Mouse (Mus musculus): Measurements from ENCODE around the gene Olfr11. TPM values are rescaled to one million over a fixed set of nuclear protein-coding genes. Genes with fewer than 3 reads are reported as not detected.

Olfr11 gene
- polyA plus RNA-seq (2015; fragmentation: Nextera tagmentation; extraction: Ambion mirVana): not detected in 2 replicates

GRCm38 (mm10) chr13:21642418-21642817 is at the start of gene Olfr11:
Gene Olfr11 (minus strand): TSS chr13:21642518.
- 85% methylated on average over 2 of the region's 2 CpGs for WGBS
- Histone ChIP-seq H3K27ac (replicated peaks) (no peak within 1 kb of the TSS), H3K4me1 (replicated peaks; ENCODE audit: control insufficient read depth, insufficient read depth) (no peaks in the 10 kb centered on the region), H3K27me3 (ENCODE audit: control insufficient read depth, insufficient read depth, low read length) (no peaks in the 10 kb centered on the region), H3K36me3 (ENCODE audit: control insufficient read depth, insufficient read depth, low read length) (no peaks in the 10 kb centered on the region), H3K4me2 (replicated peaks; ENCODE audit: low read depth) (no peak within 1 kb of the TSS), H3K4me3 (ENCODE audit: low read depth, low read length) (no peak within 1 kb of the TSS), H3K9me3 (ENCODE audit: control insufficient read depth, low read length) (no peaks in the 10 kb centered on the region), H3K9ac (ENCODE audit: low read length) (no peak within 1 kb of the TSS)
- DNase-seq (ENCODE audit: low spot score) (no peak), ATAC-seq (ENCODE audit: low FRiP score, low TSS enrichment) (no peak)
- TF ChIP-seq EP300 (optimal IDR thresholded peaks at IDR 0.05): no peak
- TF ChIP-seq CTCF (IDR thresholded peaks at IDR 0.05; ENCODE audit: low read depth): no peak

DNA sequence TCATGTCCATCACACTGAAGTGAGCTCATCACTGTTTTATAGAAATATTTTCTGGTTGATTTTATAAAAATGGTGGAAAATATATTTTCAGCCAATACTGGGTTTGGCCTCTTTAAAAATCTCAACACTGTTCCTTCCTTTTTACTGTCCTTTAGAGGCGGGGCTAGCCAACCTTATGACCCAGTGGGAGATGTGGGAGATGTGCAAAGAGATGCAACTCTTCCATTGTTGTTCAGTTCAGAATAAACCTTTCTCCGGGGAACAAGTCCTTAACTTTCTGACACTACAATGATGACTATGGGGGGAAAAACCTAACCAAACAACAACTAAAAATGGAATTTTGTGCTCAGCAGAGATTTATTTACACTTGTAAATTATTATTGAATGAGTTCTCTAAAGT is 35.0 kb upstream of the Olfr11 start, which contains the start of gene Olfr1360:
TSS of gene Olfr1360 (minus strand) at position 101 of the 400 bp plus-strand sequence.
- WGBS: 80% methylated on average over 2 of the region's 2 CpGs
- DNase-seq (ENCODE audit: low spot score) (no peak), ATAC-seq (ENCODE audit: low FRiP score, low TSS enrichment) (no peak)
- no peak within 1 kb of the TSS for H3K9ac ChIP-seq (ENCODE audit: low read length)
- no peaks in the 10 kb centered on the region for H3K36me3 ChIP-seq (ENCODE audit: control insufficient read depth, insufficient read depth, low read length)
- H3K4me1 ChIP-seq (replicated peaks; ENCODE audit: control insufficient read depth, insufficient read depth): no peaks in the 10 kb centered on the region
- TF ChIP-seq EP300 (optimal IDR thresholded peaks at IDR 0.05): no peak
- TF ChIP-seq CTCF (IDR thresholded peaks at IDR 0.05; ENCODE audit: low read depth): no peak
- H3K4me3 ChIP-seq (ENCODE audit: low read depth, low read length): no peak within 1 kb of the TSS
- no peaks in the 10 kb centered on the region for H3K9me3 ChIP-seq (ENCODE audit: control insufficient read depth, low read length)
- no peaks in the 10 kb centered on the region for H3K27me3 ChIP-seq (ENCODE audit: control insufficient read depth, insufficient read depth, low read length)
- H3K27ac ChIP-seq (replicated peaks): no peak within 1 kb of the TSS
- H3K4me2 ChIP-seq (replicated peaks; ENCODE audit: low read depth): no peak within 1 kb of the TSS

GRCm38 (mm10) chr13:21663286-21663685 is 21.0 kb upstream of the Olfr11 start, which contains the start of gene Olfr1361:
Gene Olfr1361 (minus strand): TSS chr13:21663386.
- Histone ChIP-seq H3K4me1 (replicated peaks; ENCODE audit: control insufficient read depth, insufficient read depth) (no peaks in the 10 kb centered on the region), H3K36me3 (ENCODE audit: control insufficient read depth, insufficient read depth, low read length) (no peaks in the 10 kb centered on the region), H3K27ac (replicated peaks) (no peak within 1 kb of the TSS), H3K9ac (ENCODE audit: low read length) (no peak within 1 kb of the TSS), H3K4me3 (ENCODE audit: low read depth, low read length) (no peak within 1 kb of the TSS), H3K9me3 (ENCODE audit: control insufficient read depth, low read length) (no peaks in the 10 kb centered on the region), H3K4me2 (replicated peaks; ENCODE audit: low read depth) (no peak within 1 kb of the TSS), H3K27me3 (ENCODE audit: control insufficient read depth, insufficient read depth, low read length) (no peaks in the 10 kb centered on the region)
- WGBS: 68% methylated on average over 2 of the region's 2 CpGs
- ATAC-seq (ENCODE audit: low FRiP score, low TSS enrichment) (no peak), DNase-seq (ENCODE audit: low spot score) (no peak)
- no peak for TF ChIP-seq EP300 (optimal IDR thresholded peaks at IDR 0.05)
- TF ChIP-seq CTCF (IDR thresholded peaks at IDR 0.05; ENCODE audit: low read depth): no peak

DNA sequence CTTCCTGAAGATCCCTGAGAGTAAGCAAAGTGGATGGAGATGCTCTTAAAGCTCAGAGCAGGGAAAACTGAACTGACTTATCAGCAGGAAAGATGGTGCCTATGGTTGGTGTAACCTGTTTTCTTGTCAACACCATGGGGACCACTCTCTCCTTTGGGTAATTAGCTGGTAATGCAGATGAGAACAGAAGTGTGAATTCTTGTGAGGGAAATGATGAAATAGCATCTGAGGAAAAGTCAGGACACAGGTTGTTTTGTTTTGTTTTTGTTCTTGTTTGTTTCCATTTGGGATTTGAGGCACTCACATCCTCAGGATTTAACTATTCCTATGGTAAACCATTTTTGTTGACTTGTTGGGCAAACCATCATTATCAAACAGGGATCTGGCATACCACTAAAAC is 28.4 kb downstream of the Olfr11 start, which contains the start of gene Olfr1362:
TSS of gene Olfr1362 (minus strand) at position 101 of the 400 bp plus-strand sequence.
- H3K36me3 ChIP-seq (ENCODE audit: control insufficient read depth, insufficient read depth, low read length): no peaks in the 10 kb centered on the region
- ATAC-seq (ENCODE audit: low FRiP score, low TSS enrichment) (no peak), DNase-seq (ENCODE audit: low spot score) (no peak)
- no peak within 1 kb of the TSS for H3K4me3 ChIP-seq (ENCODE audit: low read depth, low read length)
- no peaks in the 10 kb centered on the region for H3K27me3 ChIP-seq (ENCODE audit: control insufficient read depth, insufficient read depth, low read length)
- no peak within 1 kb of the TSS for H3K27ac ChIP-seq (replicated peaks)
- H3K4me1 ChIP-seq (replicated peaks; ENCODE audit: control insufficient read depth, insufficient read depth): no peaks in the 10 kb centered on the region
- no peak within 1 kb of the TSS for H3K9ac ChIP-seq (ENCODE audit: low read length)
- TF ChIP-seq EP300 (optimal IDR thresholded peaks at IDR 0.05) (no peak), CTCF (IDR thresholded peaks at IDR 0.05; ENCODE audit: low read depth) (no peak)
- no peak within 1 kb of the TSS for H3K4me2 ChIP-seq (replicated peaks; ENCODE audit: low read depth)
- H3K9me3 ChIP-seq (ENCODE audit: control insufficient read depth, low read length): no peaks in the 10 kb centered on the region

DNA sequence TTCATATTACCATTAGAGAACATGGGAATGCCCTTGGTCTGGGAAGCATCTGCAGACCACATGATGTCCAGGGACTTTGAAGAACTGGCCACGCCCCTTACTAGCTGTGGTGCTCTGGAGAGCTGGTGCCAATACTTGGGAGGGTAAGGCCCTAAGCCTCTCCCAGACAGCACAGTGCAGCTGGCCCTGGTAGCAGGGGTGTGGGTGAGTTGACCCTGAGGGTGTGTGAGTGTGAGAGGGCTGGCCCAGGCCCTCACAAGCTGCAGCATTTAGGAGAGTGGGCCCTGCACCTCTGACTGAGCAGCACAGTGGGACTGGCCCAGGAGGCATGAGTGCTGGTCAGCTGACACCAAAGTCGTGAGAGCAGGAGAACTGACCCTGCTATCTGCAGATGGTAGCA is 50.7 kb downstream of the Olfr11 start:
- 0 out of 2 replicates have a peak, but pooled peaks have one; percentile 26 for ATAC-seq (ENCODE audit: low FRiP score, low TSS enrichment)
- 57% methylated on average over 2 of the region's 2 CpGs for WGBS
- no peak for DNase-seq (ENCODE audit: low spot score)

More for the DNA sequence above, 50.7 kb downstream of the Olfr11 start:
- H3K4me2 ChIP-seq (replicated peaks; ENCODE audit: low read depth): no peak overlapping the region
- no peaks in the 10 kb centered on the region for H3K9me3 ChIP-seq (ENCODE audit: control insufficient read depth, low read length)
- no peak overlapping the region for H3K9ac ChIP-seq (ENCODE audit: low read length)
- no peaks in the 10 kb centered on the region for H3K36me3 ChIP-seq (ENCODE audit: control insufficient read depth, insufficient read depth, low read length)
- no peaks in the 10 kb centered on the region for H3K4me1 ChIP-seq (replicated peaks; ENCODE audit: control insufficient read depth, insufficient read depth)
- H3K27ac ChIP-seq (replicated peaks): no peak overlapping the region
- no peaks in the 10 kb centered on the region for H3K27me3 ChIP-seq (ENCODE audit: control insufficient read depth, insufficient read depth, low read length)
- no peak overlapping the region for H3K4me3 ChIP-seq (ENCODE audit: low read depth, low read length)
- TF ChIP-seq EP300 (optimal IDR thresholded peaks at IDR 0.05) (no peak), CTCF (IDR thresholded peaks at IDR 0.05; ENCODE audit: low read depth) (no peak)

Other genes starting within 250 kb of the Olfr11 start
- 32.9 and 36.4 TPM in 2 replicates for gene Zkscan3, start 239.8 kb downstream of the Olfr11 start, polyA plus RNA-seq (2015; fragmentation: Nextera tagmentation; extraction: Ambion mirVana)
- gene Pgbd1, start 201.5 kb downstream of the Olfr11 start, polyA plus RNA-seq (2015; fragmentation: Nextera tagmentation; extraction: Ambion mirVana): 0.75 and 0.90 TPM in 2 replicates
- gene Zscan26, start 188.8 kb downstream of the Olfr11 start, polyA plus RNA-seq (2015; fragmentation: Nextera tagmentation; extraction: Ambion mirVana): 16.5 and 17.3 TPM in 2 replicates
- 2.4 and 2.7 TPM in 2 replicates for gene Nkapl, start 174.0 kb downstream of the Olfr11 start, polyA plus RNA-seq (2015; fragmentation: Nextera tagmentation; extraction: Ambion mirVana)
- gene Zkscan4, start 163.6 kb downstream of the Olfr11 start, polyA plus RNA-seq (2015; fragmentation: Nextera tagmentation; extraction: Ambion mirVana): 1.7 and 2.4 TPM in 2 replicates
- gene Gm10065, start 163.1 kb downstream of the Olfr11 start, polyA plus RNA-seq (2015; fragmentation: Nextera tagmentation; extraction: Ambion mirVana): not detected in 2 replicates
- 0.28 and 0.33 TPM in 2 replicates for gene AK157302, start 147.3 kb downstream of the Olfr11 start, polyA plus RNA-seq (2015; fragmentation: Nextera tagmentation; extraction: Ambion mirVana)
- gene Gm11273, start 141.1 kb downstream of the Olfr11 start, polyA plus RNA-seq (2015; fragmentation: Nextera tagmentation; extraction: Ambion mirVana): 12.3 and 12.9 TPM in 2 replicates
- gene Zkscan8, start 111.4 kb downstream of the Olfr11 start, polyA plus RNA-seq (2015; fragmentation: Nextera tagmentation; extraction: Ambion mirVana): 1.6 and 2.4 TPM in 2 replicates
- 0.07 TPM in 2 replicates for gene Olfr1366, start 99.7 kb downstream of the Olfr11 start, polyA plus RNA-seq (2015; fragmentation: Nextera tagmentation; extraction: Ambion mirVana)
- gene Olfr1535, start 82.6 kb downstream of the Olfr11 start, polyA plus RNA-seq (2015; fragmentation: Nextera tagmentation; extraction: Ambion mirVana): 0.04 TPM in 1 of 2 replicates, not detected in the other
- not detected in 2 replicates for gene Olfr1364, start 60.8 kb downstream of the Olfr11 start, polyA plus RNA-seq (2015; fragmentation: Nextera tagmentation; extraction: Ambion mirVana)
- gene Olfr1362, start 28.5 kb downstream of the Olfr11 start, polyA plus RNA-seq (2015; fragmentation: Nextera tagmentation; extraction: Ambion mirVana): not detected in 2 replicates
- not detected in 2 replicates for gene Olfr1361, start 20.9 kb upstream of the Olfr11 start, polyA plus RNA-seq (2015; fragmentation: Nextera tagmentation; extraction: Ambion mirVana)
- not detected in 2 replicates for gene Olfr1360, start 34.9 kb upstream of the Olfr11 start, polyA plus RNA-seq (2015; fragmentation: Nextera tagmentation; extraction: Ambion mirVana)
- not detected in 2 replicates for gene Olfr1359, start 55.6 kb upstream of the Olfr11 start, polyA plus RNA-seq (2015; fragmentation: Nextera tagmentation; extraction: Ambion mirVana)
- 0.85 and 1.5 TPM in 2 replicates for gene Hist1h2bl, start 73.6 kb upstream of the Olfr11 start, polyA plus RNA-seq (2015; fragmentation: Nextera tagmentation; extraction: Ambion mirVana)
- 8.8 and 14.4 TPM in 2 replicates for gene Hist1h2ai, start 73.9 kb upstream of the Olfr11 start, polyA plus RNA-seq (2015; fragmentation: Nextera tagmentation; extraction: Ambion mirVana)
- 1.1 and 4.1 TPM in 2 replicates for gene Hist1h3h, start 75.1 kb upstream of the Olfr11 start, polyA plus RNA-seq (2015; fragmentation: Nextera tagmentation; extraction: Ambion mirVana)
- 0.56 and 1.0 TPM in 2 replicates for gene Hist1h2bm, start 79.5 kb upstream of the Olfr11 start, polyA plus RNA-seq (2015; fragmentation: Nextera tagmentation; extraction: Ambion mirVana)
- 0.18 and 0.92 TPM in 2 replicates for gene Hist1h4j, start 92.5 kb upstream of the Olfr11 start, polyA plus RNA-seq (2015; fragmentation: Nextera tagmentation; extraction: Ambion mirVana)
- 0.81 and 1.1 TPM in 2 replicates for gene Hist1h4k, start 108.0 kb upstream of the Olfr11 start, polyA plus RNA-seq (2015; fragmentation: Nextera tagmentation; extraction: Ambion mirVana)
- gene Hist1h2ak, start 111.3 kb upstream of the Olfr11 start, polyA plus RNA-seq (2015; fragmentation: Nextera tagmentation; extraction: Ambion mirVana): 7.3 and 19.3 TPM in 2 replicates
- 0.73 and 2.2 TPM in 2 replicates for gene Hist1h2bn, start 111.6 kb upstream of the Olfr11 start, polyA plus RNA-seq (2015; fragmentation: Nextera tagmentation; extraction: Ambion mirVana)
- gene Hist1h1b, start 138.1 kb upstream of the Olfr11 start, polyA plus RNA-seq (2015; fragmentation: Nextera tagmentation; extraction: Ambion mirVana): 4.3 and 10.5 TPM in 2 replicates
- gene Hist1h3i, start 140.9 kb upstream of the Olfr11 start, polyA plus RNA-seq (2015; fragmentation: Nextera tagmentation; extraction: Ambion mirVana): 31.2 and 44.3 TPM in 2 replicates
- gene Hist1h2an, start 144.7 kb upstream of the Olfr11 start, polyA plus RNA-seq (2015; fragmentation: Nextera tagmentation; extraction: Ambion mirVana): 1.4 and 1.6 TPM in 2 replicates
- gene Hist1h2bp, start 144.9 kb upstream of the Olfr11 start, polyA plus RNA-seq (2015; fragmentation: Nextera tagmentation; extraction: Ambion mirVana): 0.54 and 2.0 TPM in 2 replicates
- 7.7 and 9.9 TPM in 2 replicates for gene Hist1h2bq, start 167.7 kb upstream of the Olfr11 start, polyA plus RNA-seq (2015; fragmentation: Nextera tagmentation; extraction: Ambion mirVana)
- gene Hist1h2ao, start 167.9 kb upstream of the Olfr11 start, polyA plus RNA-seq (2015; fragmentation: Nextera tagmentation; extraction: Ambion mirVana): 0.95 and 1.1 TPM in 2 replicates
- gene Hist1h4m, start 169.2 kb upstream of the Olfr11 start, polyA plus RNA-seq (2015; fragmentation: Nextera tagmentation; extraction: Ambion mirVana): 1.1 TPM in 1 of 2 replicates, not detected in the other
- 4.0 and 4.6 TPM in 2 replicates for gene Hist1h4n, start 189.7 kb upstream of the Olfr11 start, polyA plus RNA-seq (2015; fragmentation: Nextera tagmentation; extraction: Ambion mirVana)
- 1,237 and 1,874 TPM in 2 replicates for gene Hist1h2ap, start 191.0 kb upstream of the Olfr11 start, polyA plus RNA-seq (2015; fragmentation: Nextera tagmentation; extraction: Ambion mirVana)
- gene Hist1h2br, start 191.2 kb upstream of the Olfr11 start, polyA plus RNA-seq (2015; fragmentation: Nextera tagmentation; extraction: Ambion mirVana): 8.1 and 10.0 TPM in 2 replicates

Data from stomach, postnatal 0 days (tissue).